Comparison of ENCODE assay signal across 13 mouse cellular contexts in the genomic region with DNA sequence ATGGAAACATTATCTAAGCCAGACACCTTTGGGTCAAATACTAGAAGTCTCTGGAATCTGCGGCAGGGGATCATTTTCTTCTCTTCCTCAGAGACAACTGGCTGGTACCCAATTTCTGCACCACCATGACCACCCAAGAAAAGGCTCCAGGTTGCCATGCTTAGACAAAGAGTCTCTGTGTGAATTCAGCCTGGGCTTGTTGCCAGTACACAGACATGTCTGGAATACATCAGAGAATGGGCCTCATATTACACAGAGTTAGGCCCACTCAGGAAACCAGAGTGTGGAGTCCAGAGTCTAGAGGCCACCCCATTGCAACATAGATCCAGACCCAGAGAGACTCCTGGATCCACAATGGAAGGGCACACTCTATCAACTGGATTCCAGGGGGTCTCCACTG. TPM values are rescaled to one million over a fixed set of nuclear protein-coding genes. Genes with fewer than 3 reads are reported as not detected.
DNase-seq lines count a peak whose midpoint lies in the region; ATAC-seq and TF ChIP-seq lines count a peak whose summit lies in the region.
"Had no signal": no experiment of that assay in that cellular context is flagged by ENCODE, and none has a peak within 500 bp of the region (broad histone marks: within the 10 kb centered on the region; RNA-seq: fewer than 3 reads in every experiment).

No protein-coding gene starts in this region.

- no peaks in the 10 kb centered on the region for H3K4me1 ChIP-seq in hindbrain, embryonic 14.5 days (replicated peaks; ENCODE audit: control insufficient read depth, insufficient read depth, low read length)
- H3K4me1 ChIP-seq in hindbrain, embryonic 12.5 days = no peaks in the 10 kb centered on the region
- no peaks in the 10 kb centered on the region for H3K4me1 ChIP-seq in stomach, postnatal 0 days (replicated peaks; ENCODE audit: control insufficient read depth, insufficient read depth)
- H3K4me1 ChIP-seq in kidney, embryonic 15.5 days = no peaks in the 10 kb centered on the region

- DNase-seq in hindbrain, embryonic 14.5 days (ENCODE audit: low spot score) = peak; percentile 74
- DNase-seq in right cerebral cortex, postnatal 14 days = peak; percentile 33
- no peak for DNase-seq in right cerebral cortex, postnatal 25 days
- DNase-seq in layer of hippocampus, adult 2 months (ENCODE audit: low spot score in 2 of 2) = peak; percentile 22 to 25
- no peak for DNase-seq in stomach, postnatal 0 days (ENCODE audit: low spot score)
- DNase-seq in ovary, postnatal 14 days (ENCODE audit: low spot score) = no peak
- DNase-seq: gastrocnemius, adult 2 months; heart, postnatal 36 days; kidney, postnatal 36 days had no signal

- peak overlapping the region; percentile 58 for H3K27ac ChIP-seq in hindbrain, embryonic 14.5 days
- no peak overlapping the region for H3K27ac ChIP-seq in hindbrain, embryonic 12.5 days
- no peak overlapping the region for H3K27ac ChIP-seq in layer of hippocampus, adult 2 months
- H3K27ac ChIP-seq in stomach, postnatal 0 days (replicated peaks) = no peak overlapping the region
- no peak overlapping the region for H3K27ac ChIP-seq in kidney, embryonic 15.5 days
- H3K27ac ChIP-seq: gastrocnemius, adult 2 months had no signal

- no peak for TF ChIP-seq EP300 in stomach, postnatal 0 days (optimal IDR thresholded peaks at IDR 0.05)

- H3K4me2 ChIP-seq in hindbrain, embryonic 14.5 days (replicated peaks) = no peak overlapping the region
- H3K4me2 ChIP-seq in hindbrain, embryonic 12.5 days (replicated peaks) = no peak overlapping the region
- no peak overlapping the region for H3K4me2 ChIP-seq in stomach, postnatal 0 days (replicated peaks; ENCODE audit: low read depth)
- H3K4me2 ChIP-seq in kidney, embryonic 15.5 days = no peak overlapping the region

- H3K27me3 ChIP-seq in hindbrain, embryonic 14.5 days (ENCODE audit: control insufficient read depth, insufficient read depth, low read length) = no peaks in the 10 kb centered on the region
- no peaks in the 10 kb centered on the region for H3K27me3 ChIP-seq in hindbrain, embryonic 12.5 days
- H3K27me3 ChIP-seq in stomach, postnatal 0 days (ENCODE audit: control insufficient read depth, insufficient read depth, low read length) = no peaks in the 10 kb centered on the region
- H3K27me3 ChIP-seq in kidney, embryonic 15.5 days = no peaks in the 10 kb centered on the region

- ATAC-seq in hindbrain, embryonic 14.5 days (ENCODE audit: low FRiP score) = peak; percentile 80; the same call in 1 of the 2 replicates
- no peak for ATAC-seq in hindbrain, embryonic 12.5 days (ENCODE audit: low FRiP score)
- peak; percentile 40; the same call in 1 of the 2 replicates for ATAC-seq in stomach, postnatal 0 days (ENCODE audit: low FRiP score, low TSS enrichment)
- ATAC-seq in kidney, embryonic 15.5 days (replicated peaks; ENCODE audit: low FRiP score) = no peak

- TF ChIP-seq CTCF in layer of hippocampus, adult 2 months (conservative IDR thresholded peaks at IDR 0.05) = no peak
- TF ChIP-seq CTCF in stomach, postnatal 0 days (IDR thresholded peaks at IDR 0.05; ENCODE audit: low read depth) = no peak

- WGBS in hindbrain, embryonic 14.5 days = 63% methylated on average over 1 of the region's 1 CpGs
- WGBS in hindbrain, embryonic 12.5 days = 70% methylated on average over 1 of the region's 1 CpGs
- 74% methylated on average over 1 of the region's 1 CpGs for WGBS in stomach, postnatal 0 days
- WGBS in kidney, embryonic 15.5 days = 88% methylated on average over 1 of the region's 1 CpGs

- no peaks in the 10 kb centered on the region for H3K9me3 ChIP-seq in hindbrain, embryonic 14.5 days (ENCODE audit: control insufficient read depth, low read length)
- no peaks in the 10 kb centered on the region for H3K9me3 ChIP-seq in hindbrain, embryonic 12.5 days (replicated peaks)
- no peaks in the 10 kb centered on the region for H3K9me3 ChIP-seq in stomach, postnatal 0 days (ENCODE audit: control insufficient read depth, low read length)
- H3K9me3 ChIP-seq in kidney, embryonic 15.5 days (replicated peaks) = no peaks in the 10 kb centered on the region

- H3K9ac ChIP-seq in hindbrain, embryonic 14.5 days = no peak overlapping the region
- H3K9ac ChIP-seq in hindbrain, embryonic 12.5 days = no peak overlapping the region
- H3K9ac ChIP-seq in stomach, postnatal 0 days (ENCODE audit: low read length) = no peak overlapping the region
- H3K9ac ChIP-seq in kidney, embryonic 15.5 days = no peak overlapping the region

- H3K4me3 ChIP-seq in hindbrain, embryonic 14.5 days (replicated peaks; ENCODE audit: low read length) = no peak overlapping the region
- H3K4me3 ChIP-seq in hindbrain, embryonic 12.5 days = no peak overlapping the region
- H3K4me3 ChIP-seq in layer of hippocampus, adult 2 months = no peak overlapping the region
- H3K4me3 ChIP-seq in stomach, postnatal 0 days (ENCODE audit: low read depth, low read length) = no peak overlapping the region
- no peak overlapping the region for H3K4me3 ChIP-seq in kidney, embryonic 15.5 days (replicated peaks)
- H3K4me3 ChIP-seq: gastrocnemius, adult 2 months had no signal

- no peaks in the 10 kb centered on the region for H3K36me3 ChIP-seq in hindbrain, embryonic 14.5 days (replicated peaks; ENCODE audit: control insufficient read depth, insufficient read depth)
- no peaks in the 10 kb centered on the region for H3K36me3 ChIP-seq in hindbrain, embryonic 12.5 days
- no peaks in the 10 kb centered on the region for H3K36me3 ChIP-seq in stomach, postnatal 0 days (ENCODE audit: control insufficient read depth, insufficient read depth, low read length)
- no peaks in the 10 kb centered on the region for H3K36me3 ChIP-seq in kidney, embryonic 15.5 days

RNA-seq across cellular contexts. Expression of gene Gpr55, which starts 8.7 kb away (rescaled TPM):
- polyA plus RNA-seq in hindbrain, embryonic 14.5 days (2014; fragmentation: Nextera tagmentation; extraction: Ambion mirVana) = 0.09 and 0.13 TPM in 2 replicates
- 0.09 TPM in 1 of 2 replicates, not detected in the other for polyA plus RNA-seq in hindbrain, embryonic 12.5 days (2016; fragmentation: Nextera tagmentation; extraction: Ambion mirVana)
- not detected for total RNA-seq in layer of hippocampus, adult 2 months (2021)
- 0.08 and 0.16 TPM in 2 replicates for polyA plus RNA-seq in stomach, postnatal 0 days (2015; fragmentation: Nextera tagmentation; extraction: Ambion mirVana)
- polyA plus RNA-seq in kidney, embryonic 15.5 days (2015; fragmentation: Nextera tagmentation; extraction: Ambion mirVana) = 0.04 TPM in 1 of 2 replicates, not detected in the other
- total RNA-seq: gastrocnemius, adult 2 months; heart, postnatal 36 days had no signal

RNA-seq across cellular contexts. Expression of gene 4933407L21Rik, which starts 41.2 kb away (rescaled TPM):
- polyA plus RNA-seq in hindbrain, embryonic 14.5 days (2014; fragmentation: Nextera tagmentation; extraction: Ambion mirVana) = 4.8 and 7.5 TPM in 2 replicates
- polyA plus RNA-seq in hindbrain, embryonic 12.5 days (2016; fragmentation: Nextera tagmentation; extraction: Ambion mirVana) = 1.3 and 1.6 TPM in 2 replicates
- total RNA-seq in layer of hippocampus, adult 2 months (2021) = 1 to 10 TPM; 3.3 to 3.6 TPM
- polyA plus RNA-seq in stomach, postnatal 0 days (2015; fragmentation: Nextera tagmentation; extraction: Ambion mirVana) = 0.16 and 0.18 TPM in 2 replicates
- polyA plus RNA-seq in kidney, embryonic 15.5 days (2015; fragmentation: Nextera tagmentation; extraction: Ambion mirVana) = 1.5 and 1.8 TPM in 2 replicates
- total RNA-seq: heart, postnatal 36 days had no signal
- polyA plus RNA-seq: liver, embryonic 16.5 days had no signal

RNA-seq across cellular contexts. Expression of gene Spata3, which starts 47.1 kb away (rescaled TPM):
- 0.31 TPM in 2 replicates for polyA plus RNA-seq in hindbrain, embryonic 14.5 days (2014; fragmentation: Nextera tagmentation; extraction: Ambion mirVana)
- polyA plus RNA-seq in hindbrain, embryonic 12.5 days (2016; fragmentation: Nextera tagmentation; extraction: Ambion mirVana) = 0.25 TPM in 1 of 2 replicates, not detected in the other
- 1 to 10 TPM; 1.2 TPM for total RNA-seq in layer of hippocampus, adult 2 months (2021)
- not detected in 2 replicates for polyA plus RNA-seq in stomach, postnatal 0 days (2015; fragmentation: Nextera tagmentation; extraction: Ambion mirVana)
- polyA plus RNA-seq in kidney, embryonic 15.5 days (2015; fragmentation: Nextera tagmentation; extraction: Ambion mirVana) = not detected in 2 replicates
- total RNA-seq: gastrocnemius, adult 2 months; heart, postnatal 36 days had no signal
- polyA plus RNA-seq: spleen, adult 2 months had no signal

Comparison
In these comparisons a context has a peak if more than half of its experiments do, and no peak if none do; other contexts are left out.
1. ATAC-seq: peak in hindbrain, embryonic 14.5 days (single experiment) and stomach, postnatal 0 days (single experiment); none in hindbrain, embryonic 12.5 days (single experiment) and kidney, embryonic 15.5 days (single experiment).
2. DNase-seq: peak in hindbrain, embryonic 14.5 days (single experiment), right cerebral cortex, postnatal 14 days (single experiment) and layer of hippocampus, adult 2 months (2 of 2); none in right cerebral cortex, postnatal 25 days (single experiment), stomach, postnatal 0 days (single experiment) and ovary, postnatal 14 days (single experiment).